Mouse (Mus musculus): Measurements from ENCODE around the gene Usp43. TPM values are rescaled to one million over a fixed set of nuclear protein-coding genes. Genes with fewer than 3 reads are reported as not detected.

The Usp43 gene
- total RNA-seq, 2 experiments from 2014 or later = not detected

DNA sequence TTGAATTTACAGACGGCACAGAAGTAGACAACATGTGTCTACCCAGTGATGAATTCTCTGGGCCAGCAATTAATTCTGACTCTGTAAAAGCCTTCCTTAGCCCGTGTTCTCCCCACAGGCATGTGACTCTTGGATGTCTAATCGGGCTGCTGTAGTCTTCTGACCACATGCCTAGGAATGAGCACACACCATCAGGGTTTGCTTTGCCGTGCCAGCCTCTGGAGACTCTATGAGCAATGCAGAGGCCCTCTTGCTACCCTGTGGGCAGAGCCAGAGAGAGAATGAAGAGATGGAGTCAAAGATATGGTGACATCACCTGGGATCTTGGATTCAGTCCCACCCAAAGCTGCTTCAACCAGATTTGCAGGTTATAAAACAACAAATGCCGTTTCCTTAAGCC lies 10.9 kb downstream of the Usp43 start:
- ATAC-seq (replicated peaks; ENCODE audit: low FRiP score, poor library complexity, severe bottlenecking) = no peak

DNA sequence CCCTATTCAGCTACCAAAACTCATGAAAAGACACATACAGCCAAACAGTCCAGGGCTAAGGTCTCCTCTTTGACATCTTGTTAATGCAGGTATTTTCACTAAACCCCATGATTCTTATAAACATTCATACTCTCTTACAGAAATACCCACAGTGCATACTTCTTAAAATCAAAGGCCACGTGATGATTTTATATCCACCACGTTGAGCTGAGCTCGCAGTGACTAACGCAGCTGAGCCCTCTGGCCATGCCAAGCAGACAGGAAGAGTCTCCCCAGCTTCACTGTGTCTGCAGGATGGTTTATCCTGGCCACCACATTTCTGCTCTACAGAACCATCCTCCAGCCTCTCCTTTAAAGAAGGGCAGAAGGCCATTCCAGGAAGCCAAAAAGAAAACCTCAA lies 18.2 kb downstream of the Usp43 start:
- ATAC-seq (replicated peaks; ENCODE audit: low FRiP score, poor library complexity, severe bottlenecking) = no peak

GRCm38 (mm10) chr11:67897064-67897560 lies 24.8 kb downstream of the Usp43 start:
- peak; percentile 59 for ATAC-seq (replicated peaks; ENCODE audit: low FRiP score, poor library complexity, severe bottlenecking)

DNA sequence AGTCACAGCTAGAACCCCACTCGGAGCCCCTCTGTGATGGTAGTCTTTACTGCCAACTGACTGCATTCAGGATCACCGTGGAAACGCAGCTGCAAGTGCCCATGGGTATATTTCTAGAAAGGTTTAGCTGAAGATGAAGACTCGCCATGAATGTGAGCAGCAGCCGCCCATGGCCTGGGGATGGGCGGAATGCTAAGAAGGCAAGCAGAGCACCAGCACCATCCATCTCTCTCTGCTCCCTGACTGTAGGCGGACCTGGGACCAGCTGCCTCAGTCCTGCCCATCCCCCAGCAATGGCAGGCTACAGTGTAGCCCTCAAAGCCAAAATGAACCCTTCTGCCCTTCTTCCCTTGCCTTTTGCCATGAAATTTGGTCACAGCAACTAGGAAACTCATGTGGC lies 26.3 kb downstream of the Usp43 start:
- no peak for ATAC-seq (replicated peaks; ENCODE audit: low FRiP score, poor library complexity, severe bottlenecking)

DNA sequence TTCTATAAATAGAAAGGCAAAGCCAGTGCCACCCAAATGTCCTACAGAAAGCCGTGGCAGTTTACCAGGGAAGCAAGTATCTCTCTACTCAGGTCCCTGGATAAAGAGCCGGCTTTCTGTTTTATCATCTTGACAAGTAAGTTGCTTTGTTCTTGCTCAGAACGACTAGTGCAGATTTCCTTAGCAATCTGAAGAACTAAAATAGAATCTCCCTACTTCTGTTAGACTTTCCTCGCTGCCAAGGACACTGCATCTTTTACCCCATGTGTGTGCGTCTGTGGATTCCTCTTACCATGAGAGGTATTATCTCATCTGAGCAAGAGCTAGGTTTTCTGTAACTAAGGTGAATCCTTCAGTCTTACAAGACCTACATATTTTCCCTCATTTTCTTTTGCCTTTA lies 33.4 kb downstream of the Usp43 start:
- ATAC-seq (replicated peaks; ENCODE audit: low FRiP score, poor library complexity, severe bottlenecking) = no peak

DNA sequence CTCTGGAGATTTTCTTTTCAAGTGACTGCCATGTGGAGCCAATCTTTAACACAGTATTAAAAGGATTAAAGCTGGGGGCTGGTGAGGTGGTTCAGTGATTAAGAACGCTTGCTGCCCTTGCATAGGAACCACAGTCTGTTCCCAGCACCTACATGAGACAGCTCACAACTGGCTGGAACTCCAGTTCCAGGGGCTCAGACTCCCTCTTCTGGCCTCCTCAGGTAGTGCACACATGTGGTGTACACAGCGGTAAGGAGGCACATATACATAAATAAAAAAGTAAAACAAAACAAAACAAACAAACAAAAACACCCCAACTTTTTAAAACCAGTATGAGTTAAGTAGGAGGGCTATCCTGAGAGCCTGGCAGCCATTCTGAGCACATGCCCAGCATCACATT lies 36.0 kb downstream of the Usp43 start:
- ATAC-seq (replicated peaks; ENCODE audit: low FRiP score, poor library complexity, severe bottlenecking) = no peak

GRCm38 (mm10) chr11:67865521-67866197 lies 56.3 kb downstream of the Usp43 start:
- ATAC-seq (replicated peaks; ENCODE audit: low FRiP score, poor library complexity, severe bottlenecking) = no peak

DNA sequence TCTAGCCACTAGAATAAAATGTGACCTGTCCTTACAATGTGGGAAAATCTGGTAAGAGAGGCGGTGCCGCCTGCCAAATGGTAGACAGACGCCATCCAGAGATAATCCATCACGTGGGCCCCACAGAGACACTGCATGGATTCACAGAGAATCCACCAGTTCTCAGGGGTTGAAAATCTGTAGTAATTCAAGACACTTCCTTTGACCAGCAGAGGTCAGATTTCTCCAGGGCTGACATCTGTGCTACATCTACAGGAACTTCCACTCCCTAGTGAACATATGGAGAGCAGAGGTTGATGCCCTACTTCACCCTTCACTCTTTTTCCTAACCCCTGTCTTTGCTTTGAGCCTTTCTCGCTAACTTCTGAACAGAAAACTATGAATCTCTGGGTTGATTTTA lies 56.9 kb downstream of the Usp43 start:
- no peak for ATAC-seq (replicated peaks; ENCODE audit: low FRiP score, poor library complexity, severe bottlenecking)

GRCm38 (mm10) chr11:67861399-67861838 lies 60.5 kb downstream of the Usp43 start:
- ATAC-seq (replicated peaks; ENCODE audit: low FRiP score, poor library complexity, severe bottlenecking) = no peak

GRCm38 (mm10) chr11:67860743-67861398 lies 61.1 kb downstream of the Usp43 start:
- ATAC-seq (replicated peaks; ENCODE audit: low FRiP score, poor library complexity, severe bottlenecking) = no peak

GRCm38 (mm10) chr11:67858518-67858917 lies 63.4 kb downstream of the Usp43 start:
- ATAC-seq (replicated peaks; ENCODE audit: low FRiP score, poor library complexity, severe bottlenecking) = no peak

DNA sequence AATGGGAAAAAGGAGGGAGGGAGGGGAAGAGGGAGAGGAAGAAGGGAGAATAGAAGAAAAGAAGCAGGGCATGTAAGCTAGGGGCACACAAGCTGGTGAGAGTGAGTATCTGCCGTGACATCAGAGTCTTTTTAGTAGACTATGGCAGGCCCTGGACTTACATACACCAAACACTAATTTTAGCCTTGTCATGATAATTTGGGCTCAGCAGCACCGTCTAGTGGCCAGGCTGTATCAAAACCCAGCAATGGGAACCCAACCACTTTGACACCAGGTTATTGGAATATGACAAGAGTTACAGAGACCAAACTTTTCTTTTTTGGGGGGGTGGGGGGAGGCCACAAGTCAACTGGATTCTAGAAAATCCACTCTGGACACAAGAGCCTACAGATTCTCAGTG lies 66.9 kb downstream of the Usp43 start:
- no peak for ATAC-seq (replicated peaks; ENCODE audit: low FRiP score, poor library complexity, severe bottlenecking)

- no peak for ATAC-seq (replicated peaks; ENCODE audit: low FRiP score, poor library complexity, severe bottlenecking)
Observed at GRCm38 (mm10) chr11:67853996-67854395, 68.0 kb downstream of the Usp43 start.

DNA sequence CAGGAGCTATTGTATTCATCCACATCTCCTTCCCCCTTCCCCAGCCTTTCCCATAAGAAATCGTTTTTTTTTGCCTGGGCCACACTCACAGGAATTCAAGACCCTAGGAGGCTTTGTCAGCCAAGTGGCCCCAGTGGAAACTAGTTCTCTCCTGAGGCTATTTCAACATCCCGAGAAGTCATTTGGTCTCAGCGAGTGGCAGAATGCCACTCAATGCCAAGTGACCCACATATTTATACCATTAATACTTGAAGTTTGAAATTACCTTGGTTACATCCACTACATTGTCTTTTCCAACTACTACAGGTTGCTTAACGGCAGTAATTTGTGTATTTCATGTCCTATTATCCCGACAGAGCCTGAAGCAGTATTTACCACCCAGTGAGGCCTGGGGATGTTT lies 70.2 kb downstream of the Usp43 start:
- ATAC-seq (replicated peaks; ENCODE audit: low FRiP score, poor library complexity, severe bottlenecking) = no peak

DNA sequence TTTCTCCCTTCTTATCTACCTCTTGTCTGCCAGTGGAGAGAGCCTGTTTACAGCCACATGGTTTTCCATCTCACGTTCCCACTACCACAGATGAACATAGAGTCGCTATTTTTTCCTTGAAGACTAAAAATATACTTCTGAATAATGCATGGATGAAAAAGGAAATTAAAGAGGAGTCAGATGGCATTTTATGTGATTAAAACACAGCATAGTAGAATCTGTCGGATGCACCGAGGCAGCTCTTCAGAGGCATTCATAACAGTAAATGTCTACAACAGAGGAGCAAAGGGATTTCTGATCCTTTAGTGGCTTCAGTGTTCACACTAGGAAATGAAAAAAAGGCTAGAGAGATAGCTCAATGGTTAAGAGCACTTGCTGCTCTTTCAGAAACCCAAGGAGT lies 76.8 kb downstream of the Usp43 start:
- ATAC-seq (replicated peaks; ENCODE audit: low FRiP score, poor library complexity, severe bottlenecking) = no peak

DNA sequence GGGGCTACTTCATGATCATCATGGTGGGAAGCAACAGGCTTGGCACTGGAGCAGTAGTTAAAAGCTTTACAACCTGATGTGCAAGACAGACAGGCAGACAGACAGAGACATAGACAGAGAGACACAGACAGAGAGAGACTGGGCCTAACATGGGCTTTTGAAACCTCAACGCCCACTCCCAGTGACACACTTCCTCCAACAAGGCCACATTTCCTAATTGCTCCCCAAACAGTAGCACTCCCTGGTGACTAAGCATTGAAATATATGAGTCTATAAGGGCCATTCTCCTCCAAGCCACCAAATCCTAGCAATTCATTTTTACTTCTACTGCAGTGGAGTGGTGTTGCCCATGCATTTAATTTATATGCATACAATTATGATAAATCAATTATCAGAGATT lies 82.1 kb downstream of the Usp43 start:
- ATAC-seq (replicated peaks; ENCODE audit: low FRiP score, poor library complexity, severe bottlenecking) = no peak

DNA sequence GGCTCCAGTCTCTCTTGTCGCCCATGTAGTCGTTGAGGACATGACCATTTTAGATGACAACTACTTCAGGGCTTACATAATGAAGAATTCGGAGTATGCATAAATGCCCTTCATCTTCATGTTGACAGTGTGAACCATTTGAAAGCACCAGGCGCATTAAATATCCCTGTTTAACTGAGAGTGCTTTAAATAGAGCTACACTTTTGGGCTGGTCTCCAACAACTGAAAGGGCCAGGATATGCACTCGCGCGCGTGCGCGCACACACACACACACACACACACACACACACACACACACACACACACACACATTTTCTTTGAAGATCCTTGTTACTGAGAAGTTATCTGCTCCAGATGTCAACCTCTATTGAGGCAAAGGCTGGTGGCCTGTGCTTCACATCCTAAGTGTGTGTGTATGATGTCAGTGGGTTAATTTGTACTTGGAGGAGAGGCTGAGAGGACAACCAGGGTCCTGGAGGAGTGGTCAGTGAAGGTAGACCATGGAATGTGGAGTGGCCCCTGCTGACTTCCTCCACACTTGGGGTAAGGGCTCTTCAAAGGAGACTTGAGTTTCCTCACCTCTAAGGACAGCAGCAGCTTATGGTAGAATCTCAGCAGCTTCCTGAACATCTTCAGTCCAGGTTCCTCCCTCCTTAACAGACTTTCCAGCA lies 86.4 kb downstream of the Usp43 start:
- ATAC-seq (replicated peaks; ENCODE audit: low FRiP score, poor library complexity, severe bottlenecking) = no peak

- no peak for ATAC-seq (replicated peaks; ENCODE audit: low FRiP score, poor library complexity, severe bottlenecking)
Observed at GRCm38 (mm10) chr11:67831820-67832219, 90.1 kb downstream of the Usp43 start.

GRCm38 (mm10) chr11:67829530-67829929 lies 92.4 kb downstream of the Usp43 start:
- no peak for ATAC-seq (replicated peaks; ENCODE audit: low FRiP score, poor library complexity, severe bottlenecking)

GRCm38 (mm10) chr11:67828360-67829059 lies 93.4 kb downstream of the Usp43 start:
- no peak for ATAC-seq (replicated peaks; ENCODE audit: low FRiP score, poor library complexity, severe bottlenecking)

Data from erythroid progenitor cell, adult 5-6 weeks (primary cell).